Mouse (Mus musculus) naive thymus-derived CD4-positive, alpha-beta T cell, adult 2 months (primary cell): ENCODE results near the gene Zscan2.

Source experiments
- DNase-seq: peaks from one replicate; pipeline ENCODE4 v3.0.0-alpha.2; 2011; ENCODE audit warnings: low read depth

The Zscan2 gene

DNA sequence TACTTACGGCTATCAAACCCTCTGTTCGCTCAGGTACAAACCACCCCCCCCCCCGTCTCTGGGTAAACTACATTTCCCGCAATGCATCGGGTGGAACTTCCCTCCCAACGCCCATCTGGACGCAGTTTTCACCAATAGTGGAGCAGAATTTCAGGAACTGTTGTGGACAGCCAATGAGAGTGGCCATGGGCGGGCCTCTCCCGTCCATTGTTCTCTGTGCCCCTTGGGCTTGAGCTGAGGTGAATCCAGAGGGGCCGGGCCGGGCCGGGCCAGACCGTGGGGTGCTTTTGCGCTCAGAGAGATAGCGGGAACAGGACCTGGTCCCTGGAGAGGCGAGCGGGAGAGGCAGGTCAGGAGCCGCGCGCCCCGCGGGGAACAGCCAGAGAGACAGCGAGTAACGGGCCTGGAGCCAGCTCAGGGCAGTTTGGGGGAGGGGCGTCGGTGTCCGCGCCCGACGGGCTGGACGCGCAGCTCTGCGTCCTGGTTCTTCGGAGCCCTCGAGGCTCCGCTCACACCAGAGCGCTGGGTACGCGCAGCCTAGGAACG, at the start of gene Zscan2:
Gene Zscan2, plus strand, starts transcription at position 192 of the 546 bp plus-strand sequence.
- DNase-seq = peak; percentile 94

DNA sequence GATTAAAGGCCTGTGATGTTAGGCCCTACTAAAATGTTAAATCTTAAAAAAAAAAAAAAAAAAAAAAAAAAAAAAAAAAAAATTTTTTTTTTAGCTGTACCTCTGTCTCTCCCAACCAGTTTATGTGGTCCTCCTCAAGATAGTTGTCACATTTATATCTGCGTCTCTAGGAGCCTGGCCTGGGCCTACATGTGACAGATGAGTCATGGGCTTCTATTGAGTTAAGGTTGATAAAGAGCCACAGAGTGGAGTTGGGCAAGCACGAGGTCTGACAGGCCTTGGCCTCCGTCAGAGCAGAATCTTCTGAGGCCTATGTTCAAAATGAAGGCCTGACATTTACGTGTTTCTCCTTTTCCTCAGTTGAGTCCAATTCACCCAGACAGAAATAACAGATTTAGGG, 47.3 kb upstream of the Zscan2 start:
- DNase-seq = no peak

DNA sequence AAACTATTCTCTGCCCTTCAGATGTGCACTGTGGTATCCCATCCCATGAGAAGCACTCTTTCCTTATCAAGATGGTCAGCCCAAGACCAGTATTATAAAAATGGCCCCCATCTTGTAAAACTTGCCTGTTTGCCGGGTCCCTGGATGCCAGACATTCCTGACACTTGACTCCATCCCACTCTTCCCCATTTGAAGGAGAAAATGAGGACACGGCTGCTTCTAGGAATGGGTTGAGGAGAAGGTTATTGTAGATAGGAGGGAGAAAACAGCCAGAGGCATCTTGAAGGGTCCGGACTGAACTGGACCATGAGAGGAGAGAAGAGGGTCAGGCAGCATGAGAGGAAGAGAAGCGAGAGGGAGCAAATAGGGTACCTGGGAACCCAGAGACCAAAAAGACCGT, 44.1 kb upstream of the Zscan2 start:
- DNase-seq = no peak

- peak; percentile 49 for DNase-seq
These were observed 39.9 kb upstream of the Zscan2 start for GRCm38 (mm10) chr7:80820838-80821237.

DNA sequence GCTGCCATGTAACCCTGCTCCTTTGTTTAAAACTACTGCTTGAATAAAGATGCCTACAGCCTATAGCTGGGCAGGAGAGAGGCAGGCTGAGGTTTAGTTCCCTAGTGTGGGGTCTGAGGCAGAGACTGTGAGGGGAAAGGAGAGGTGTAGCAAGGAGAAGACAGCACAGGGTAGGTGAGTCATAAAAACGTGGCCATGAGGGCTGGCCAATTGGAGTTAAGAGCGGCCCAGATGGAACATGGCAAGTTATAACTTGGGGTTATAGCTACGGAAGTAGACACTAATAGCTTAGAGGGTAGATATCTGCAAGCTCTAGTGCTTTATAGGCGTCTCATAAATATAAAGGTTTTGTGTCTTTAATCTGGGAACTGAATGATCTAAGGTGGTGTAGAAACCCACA, 37.5 kb upstream of the Zscan2 start:
- no peak for DNase-seq

DNA sequence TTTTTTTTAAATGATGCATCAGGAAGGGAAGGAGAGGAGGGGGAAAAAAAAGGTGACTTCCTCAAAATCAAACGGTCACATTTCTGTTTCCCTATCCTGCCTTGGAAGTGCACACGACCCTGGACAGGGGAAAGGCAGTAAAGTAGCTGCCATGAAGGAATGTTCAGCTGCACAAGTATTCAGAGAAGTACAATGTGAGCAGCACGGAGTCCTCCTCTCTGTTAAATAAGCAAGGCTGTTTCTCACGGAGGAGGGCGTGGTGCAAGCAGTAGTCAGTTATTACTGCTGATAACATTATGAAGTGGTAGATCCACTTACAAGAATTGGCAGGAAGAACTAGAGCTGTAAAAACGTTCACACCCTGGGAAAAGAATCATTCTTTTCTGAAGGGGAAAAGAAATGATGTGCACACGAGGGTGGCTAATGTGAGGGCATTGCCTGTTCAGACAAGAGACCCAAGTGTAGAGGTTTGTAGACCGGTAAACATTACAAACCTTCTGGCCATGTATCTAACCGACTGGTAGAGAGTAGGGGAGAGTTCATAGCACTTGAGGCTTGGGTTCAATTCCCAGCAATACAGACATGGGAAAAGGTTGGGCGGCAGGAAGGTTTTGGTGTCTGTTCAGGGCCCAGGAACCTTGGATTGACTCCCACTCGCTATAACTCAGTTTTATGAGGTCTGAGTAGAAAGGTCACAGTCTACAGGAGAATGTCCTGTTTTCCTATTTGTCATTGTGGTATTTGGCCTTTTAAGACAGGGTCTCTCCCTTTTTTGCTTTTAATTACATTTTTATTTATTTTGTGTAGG, 36.6 kb upstream of the Zscan2 start:
- no peak for DNase-seq

DNA sequence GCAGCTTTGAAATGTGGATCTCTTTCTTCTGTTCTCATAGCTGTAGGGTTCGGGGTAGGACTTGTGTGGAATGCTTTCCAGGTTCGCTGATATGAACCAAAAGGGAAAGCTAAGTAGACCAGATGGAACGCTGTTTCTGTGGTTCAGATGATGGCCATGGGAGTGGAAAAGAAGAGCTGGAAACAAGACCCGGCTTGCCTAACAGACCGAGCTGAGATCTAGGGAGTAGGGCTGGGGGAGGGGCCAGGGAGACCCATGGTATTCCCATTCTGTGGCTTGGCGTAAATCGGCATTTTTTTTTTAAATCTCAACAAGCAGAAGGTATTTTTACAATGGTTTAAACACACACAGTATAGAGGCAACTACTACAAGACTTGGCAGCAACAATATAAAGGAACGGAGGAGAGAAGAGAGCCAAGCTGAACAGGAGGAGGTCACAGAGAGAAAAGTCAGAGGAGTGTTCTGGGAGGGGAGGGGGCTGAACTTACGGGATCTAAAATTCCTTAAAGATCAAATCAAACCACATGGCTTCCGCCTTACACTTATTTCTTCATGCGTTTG, 34.8 kb upstream of the Zscan2 start, which contains the start of gene Iqgap1:
Gene Iqgap1, minus strand, starts transcription at position 132 of the 561 bp plus-strand sequence.
- no peak for DNase-seq

- peak; percentile 78 for DNase-seq
These were observed 32.4 kb upstream of the Zscan2 start for GRCm38 (mm10) chr7:80828146-80828860.

GRCm38 (mm10) chr7:80830193-80830803, 30.4 kb upstream of the Zscan2 start:
- DNase-seq = no peak

DNA sequence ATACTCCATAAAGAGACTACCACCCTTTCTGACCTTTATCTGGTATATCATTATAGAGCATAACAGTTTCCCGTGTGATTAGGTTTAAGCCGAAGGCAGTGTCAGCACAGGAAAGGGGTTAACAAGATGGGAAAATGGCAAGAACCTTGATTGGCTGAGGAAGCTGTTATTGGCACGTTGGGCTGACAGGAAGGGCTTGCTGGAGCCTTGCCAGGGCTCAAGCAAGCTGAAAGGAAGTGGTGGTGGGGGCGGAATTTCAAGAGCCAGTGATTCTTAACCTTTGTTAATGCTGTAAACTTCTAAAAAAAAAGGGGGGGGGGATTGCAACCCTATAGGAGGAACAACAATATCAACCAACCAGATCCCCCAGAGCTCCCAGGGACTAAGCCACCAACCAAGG, 28.5 kb upstream of the Zscan2 start:
- peak; percentile 88 for DNase-seq

DNA sequence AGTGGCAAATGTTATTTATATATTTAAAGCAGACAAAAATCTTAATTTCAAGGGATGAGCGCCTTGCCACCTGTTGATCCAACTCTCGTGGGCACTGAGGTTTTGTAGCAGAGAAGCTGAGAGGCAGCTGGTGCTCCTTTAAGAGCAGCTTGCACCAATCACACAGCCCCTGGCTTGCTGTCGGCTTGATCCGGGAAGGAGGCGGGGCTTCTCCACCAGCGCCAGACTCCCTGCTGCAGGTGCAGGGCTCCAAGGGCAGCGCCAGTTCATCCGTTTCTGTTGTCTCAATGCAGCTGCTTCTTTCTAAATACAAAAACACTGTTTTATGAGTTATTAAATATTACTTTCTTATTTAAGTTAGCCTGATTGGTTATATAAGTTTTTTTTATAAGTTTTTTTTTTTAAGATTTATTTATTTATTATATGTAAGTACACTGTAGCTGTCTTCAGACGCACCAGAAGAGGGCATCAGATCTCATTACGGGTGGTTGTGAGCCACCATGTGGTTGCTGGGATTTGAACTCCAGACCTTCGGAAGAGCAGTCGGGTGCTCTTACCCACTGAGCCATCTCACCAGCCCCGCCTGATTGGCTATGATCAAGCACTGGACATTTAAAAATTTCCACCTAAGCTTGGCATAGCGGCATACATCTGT, 27.6 kb upstream of the Zscan2 start:
- peak; percentile 84 for DNase-seq

- peak; percentile 36 for DNase-seq
These were observed 26.8 kb upstream of the Zscan2 start for GRCm38 (mm10) chr7:80833651-80834532.

DNA sequence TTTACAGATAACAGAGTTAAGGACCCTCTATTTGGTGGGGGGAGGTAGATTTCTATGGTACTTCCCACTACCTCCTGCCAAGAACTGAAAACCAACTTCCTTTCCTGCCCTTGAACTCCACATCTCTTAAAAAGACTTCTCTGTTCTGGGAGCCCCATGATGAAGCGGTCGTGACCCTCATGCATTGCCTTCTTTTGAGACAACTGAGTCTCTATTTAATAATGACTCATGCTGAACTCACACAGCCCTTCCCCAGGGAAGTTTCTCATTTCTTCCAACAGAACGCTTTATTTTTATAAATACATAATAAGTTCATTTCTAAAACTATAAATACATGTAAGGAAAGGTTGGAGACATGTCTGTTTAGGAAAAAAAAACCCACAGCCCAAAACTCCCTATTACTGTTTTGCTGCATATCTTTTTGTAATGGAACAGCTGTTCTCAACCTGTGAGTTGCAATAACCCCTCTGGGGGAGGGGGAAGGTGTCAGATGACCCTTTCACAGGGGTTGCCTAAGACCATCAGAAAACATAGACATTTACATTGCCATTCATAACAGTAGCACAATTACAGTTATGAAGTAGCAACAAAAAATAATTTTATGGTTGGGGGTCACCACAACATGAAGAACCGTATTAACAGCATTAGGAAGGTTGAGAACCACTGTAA, 24.6 kb upstream of the Zscan2 start:
- DNase-seq = no peak

GRCm38 (mm10) chr7:80837736-80838135, 23.0 kb upstream of the Zscan2 start:
- DNase-seq = no peak

DNA sequence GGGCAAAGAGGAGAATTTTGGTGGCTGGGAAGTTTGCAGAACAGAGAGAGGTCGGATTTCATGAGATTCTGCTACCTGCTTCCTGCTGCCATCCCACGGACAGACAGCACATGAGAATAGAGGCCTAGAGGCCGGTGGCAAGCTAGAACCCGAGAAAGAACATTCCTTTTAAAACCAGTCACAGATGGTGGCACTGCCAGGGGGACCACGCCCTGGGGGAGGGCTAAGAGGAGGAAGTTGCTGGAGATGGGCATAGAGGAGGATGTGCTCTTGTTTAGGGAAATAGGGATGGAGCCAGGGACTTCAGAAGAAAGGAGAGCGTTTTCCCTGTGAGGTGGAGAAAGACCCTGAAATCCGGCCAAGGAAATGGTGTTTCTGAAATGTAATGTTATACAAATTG, 22.5 kb upstream of the Zscan2 start:
- DNase-seq = no peak

DNA sequence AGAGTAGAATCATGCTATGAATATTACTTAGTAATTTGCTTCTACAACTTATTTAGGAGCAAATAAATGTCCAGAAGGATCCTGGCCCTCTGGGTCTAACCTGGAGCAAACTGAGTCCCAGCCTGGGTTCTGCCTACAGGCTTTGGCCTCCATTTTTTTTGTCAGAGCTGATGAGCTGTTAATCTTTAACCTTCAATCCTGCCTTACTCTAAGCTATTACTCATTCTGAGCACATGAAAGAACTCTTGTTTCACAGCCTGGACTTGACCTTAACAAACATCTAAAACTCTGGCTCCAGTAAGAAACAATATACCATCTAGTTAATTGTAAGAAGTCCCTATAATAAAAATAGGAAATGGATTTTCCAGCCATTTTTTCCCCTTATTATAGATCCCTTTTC, 21.0 kb upstream of the Zscan2 start:
- no peak for DNase-seq

DNA sequence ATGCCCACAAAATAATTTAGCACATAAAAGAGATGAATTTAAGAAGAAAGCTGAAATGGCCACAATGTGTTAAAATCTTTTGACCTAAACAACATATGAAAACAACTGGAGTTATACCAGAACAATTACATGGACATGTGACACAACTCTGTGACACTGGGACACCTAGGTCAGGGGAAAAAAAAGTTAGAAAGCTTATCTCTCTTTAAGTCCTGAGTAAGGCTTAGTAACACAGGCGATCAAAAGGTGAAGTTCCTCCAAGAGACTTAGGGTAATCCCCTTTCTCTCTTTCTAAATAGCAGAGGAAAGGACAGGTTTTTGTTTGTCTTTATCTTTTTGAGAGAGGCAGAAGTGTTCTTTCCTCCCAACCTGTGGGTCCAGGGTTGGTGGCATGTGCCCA, 20.5 kb upstream of the Zscan2 start:
- peak; percentile 52 for DNase-seq

DNA sequence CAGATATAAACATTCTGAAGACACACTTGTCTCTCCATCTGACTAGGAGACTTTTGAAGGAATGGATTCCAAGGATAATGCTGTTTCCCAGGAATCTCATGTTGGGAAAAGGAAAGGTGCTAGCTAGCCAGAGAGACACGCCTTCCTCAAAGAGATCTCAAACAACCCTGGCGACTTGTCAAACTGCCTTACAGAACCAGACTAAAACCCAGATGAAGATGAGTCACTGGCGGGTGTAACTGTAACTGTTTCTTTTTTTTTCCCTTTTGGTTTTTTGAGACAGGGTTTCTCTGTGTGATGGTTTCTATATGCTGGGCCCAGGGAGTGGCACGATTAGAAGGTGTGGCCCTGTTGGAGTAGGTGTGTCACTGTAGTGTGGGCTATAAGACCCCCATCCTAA, 19.8 kb upstream of the Zscan2 start:
- DNase-seq = no peak

- DNase-seq = no peak
These were observed 18.6 kb upstream of the Zscan2 start for GRCm38 (mm10) chr7:80842132-80842531.

- DNase-seq = no peak
These were observed 17.5 kb upstream of the Zscan2 start for GRCm38 (mm10) chr7:80843176-80843575.
